Mouse (Mus musculus) embryonic facial prominence, embryonic 14.5 days (tissue): ENCODE data around the gene Dpep1. TPM values are rescaled to one million over a fixed set of nuclear protein-coding genes. Genes with fewer than 3 reads are reported as not detected.
"Not testable (repeated sequence)": the region's sequence is repeated elsewhere in the genome, so short reads cannot be mapped to it uniquely, and the experiment has no call there.

Experiments used
- ATAC-seq: fragments of 200-750 bp; cut with Nextera tagmentation; 2 replicates; pipeline ENCODE4 v1.8.0; 2017; ENCODE audit warnings: low read depth, moderate number of reproducible peaks, moderate TSS enrichment
- DNase-seq: peaks from one replicate; pipeline ENCODE4 v3.0.0-alpha.2; 2015; ENCODE audit warnings: low spot score
- H3K27ac ChIP-seq: fragments of 300-500 bp; sonication (generic); replicated peaks from 2 replicates; pipeline ENCODE4 v1.5.1; 2014; ENCODE audit warnings: low read depth, mild to moderate bottlenecking, low read length, moderate library complexity
- H3K27me3 ChIP-seq: fragments of 300-500 bp; sonication (generic); replicated peaks from 2 replicates; pipeline ENCODE4 v1.6.1; 2014; ENCODE audit warnings: low read length; ENCODE audit not compliant: control insufficient read depth, insufficient read depth
- H3K36me3 ChIP-seq: fragments of 300-500 bp; sonication (generic); 2 replicates; pipeline ENCODE4 v1.6.1; 2014; ENCODE audit warnings: low read length, mixed read lengths; ENCODE audit not compliant: control insufficient read depth, insufficient read depth
- H3K4me1 ChIP-seq: fragments of 300-500 bp; sonication (generic); 2 replicates; pipeline ENCODE4 v1.6.1; 2014; ENCODE audit warnings: antibody characterized with exemption, low read length; ENCODE audit not compliant: control insufficient read depth, insufficient read depth
- H3K4me2 ChIP-seq: fragments of 300-500 bp; sonication (generic); 2 replicates; pipeline ENCODE4 v1.6.1; 2014; ENCODE audit warnings: low read depth, mild to moderate bottlenecking, low read length, moderate library complexity, mixed read lengths
- H3K4me3 ChIP-seq: fragments of 300-500 bp; sonication (generic); 2 replicates; pipeline ENCODE4 v1.5.1; 2014; ENCODE audit warnings: low read depth, mild to moderate bottlenecking, low read length
- H3K9ac ChIP-seq: fragments of 300-500 bp; sonication (generic); 2 replicates; pipeline ENCODE4 v1.6.1; 2014; ENCODE audit warnings: low read depth, mild to moderate bottlenecking, low read length, moderate library complexity, mixed read lengths
- H3K9me3 ChIP-seq: fragments of 300-500 bp; sonication (generic); 2 replicates; pipeline ENCODE4 v1.6.1; 2016; ENCODE audit warnings: low read length; ENCODE audit not compliant: control insufficient read depth
- WGBS: fragments of 180-500 bp; shearing (Covaris S2); extraction: QIAGEN DNeasy Blood & Tissue Kit; methylation state at CpG from one replicate; pipeline ENCODE4 v1.1.7; 2014; 5-methylcytosine and 5-hydroxymethylcytosine counted together
- polyA plus RNA-seq: library from polyadenylated mRNA; unstranded; fragments of >200 nt; fragmentation: Nextera tagmentation; extraction: Ambion mirVana; gene quantifications from 2 replicates; pipeline ENCODE4 v1.2.1, GENCODE M21; 2014

Gene Dpep1
- polyA plus RNA-seq, 1 experiment from 2014 or later = 9.2 TPM

- Histone ChIP-seq H3K27me3 (no peaks in the 10 kb centered on the region), H3K4me3 (no peak overlapping the region), H3K9ac (no peak overlapping the region), H3K9me3 (no peaks in the 10 kb centered on the region), H3K27ac (no peak overlapping the region), H3K36me3 (no peaks in the 10 kb centered on the region), H3K4me1 (no peaks in the 10 kb centered on the region), H3K4me2 (no peak overlapping the region)
- ATAC-seq = no peak
- no peak for DNase-seq
- WGBS = 84% methylated on average over 9 of the region's 9 CpGs
Observed at GRCm38 (mm10) chr8:123193771-123194170, 7.7 kb downstream of the Dpep1 start.

DNA sequence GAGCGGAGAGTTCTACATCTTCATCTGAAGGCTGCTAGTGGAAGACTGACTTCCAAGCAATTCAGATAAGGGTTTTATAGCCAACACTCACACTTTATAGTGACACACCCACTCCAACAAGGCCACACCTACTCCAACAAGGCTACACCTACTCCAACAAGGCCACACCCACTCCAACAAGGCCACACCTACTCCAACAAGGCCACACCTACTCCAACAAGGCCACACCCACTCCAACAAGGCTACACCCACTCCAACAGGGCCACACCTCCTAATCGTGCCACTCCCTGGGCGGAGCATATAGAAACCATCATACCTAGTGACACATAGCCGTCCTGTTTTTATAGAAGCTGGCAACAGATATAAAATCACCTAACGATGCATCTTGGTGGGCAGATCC is 11.0 kb downstream of the Dpep1 start:
- H3K4me3 ChIP-seq, H3K9me3 ChIP-seq, H3K27ac ChIP-seq, ATAC-seq, DNase-seq, H3K36me3 ChIP-seq, H3K9ac ChIP-seq, H3K4me2 ChIP-seq, H3K27me3 ChIP-seq, H3K4me1 ChIP-seq: not testable (repeated sequence)
- 77% methylated on average over 5 of the region's 5 CpGs for WGBS

- no peak overlapping the region for H3K27ac ChIP-seq
- 64% methylated on average over 14 of the region's 14 CpGs for WGBS
- ATAC-seq (no peak), DNase-seq (no peak)
- no peaks in the 10 kb centered on the region for H3K4me1 ChIP-seq
- no peaks in the 10 kb centered on the region for H3K9me3 ChIP-seq
- H3K36me3 ChIP-seq = no peaks in the 10 kb centered on the region
- no peak overlapping the region for H3K9ac ChIP-seq
- H3K4me3 ChIP-seq = no peak overlapping the region
- no peak overlapping the region for H3K4me2 ChIP-seq
- H3K27me3 ChIP-seq = no peaks in the 10 kb centered on the region
Observed at GRCm38 (mm10) chr8:123199864-123200263, 13.8 kb downstream of the Dpep1 start.

- no peak overlapping the region for H3K4me3 ChIP-seq
- DNase-seq = peak; percentile 67
- no peak overlapping the region for H3K9ac ChIP-seq
- no peaks in the 10 kb centered on the region for H3K4me1 ChIP-seq
- no peaks in the 10 kb centered on the region for H3K27me3 ChIP-seq
- H3K36me3 ChIP-seq = peaks cover 17% of the 10 kb centered on the region
- ATAC-seq = peak; percentile 38; the same call in 1 of the 2 replicates
- no peak overlapping the region for H3K27ac ChIP-seq
- WGBS = 27% methylated on average over 5 of the region's 5 CpGs
- H3K9me3 ChIP-seq = no peaks in the 10 kb centered on the region
- no peak overlapping the region for H3K4me2 ChIP-seq
Observed at GRCm38 (mm10) chr8:123202288-123202687, 16.2 kb downstream of the Dpep1 start.

DNA sequence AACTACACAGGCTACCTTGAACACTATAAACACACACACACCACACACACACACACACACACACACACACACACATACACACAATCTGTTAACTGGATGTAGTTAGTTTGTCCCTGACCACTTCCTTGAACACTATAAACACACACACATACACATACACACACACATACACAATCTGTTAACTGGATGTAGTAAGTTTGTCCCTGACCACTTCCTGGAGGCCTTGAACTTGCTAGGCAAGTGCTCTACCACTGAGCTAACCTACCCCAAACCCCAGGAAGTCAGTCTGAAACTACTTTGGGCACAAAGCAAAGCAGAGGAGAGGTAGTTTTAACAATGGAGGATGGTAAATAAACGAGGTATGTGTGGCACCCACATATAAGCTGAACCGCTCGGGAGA is 17.5 kb downstream of the Dpep1 start:
- Histone ChIP-seq H3K27ac (no peak overlapping the region), H3K9me3 (no peaks in the 10 kb centered on the region), H3K4me3 (no peak overlapping the region), H3K4me2 (no peak overlapping the region), H3K36me3 (peaks cover 29% of the 10 kb centered on the region), H3K9ac (no peak overlapping the region), H3K4me1 (no peaks in the 10 kb centered on the region), H3K27me3 (no peaks in the 10 kb centered on the region)
- 85% methylated on average over 3 of the region's 3 CpGs for WGBS
- ATAC-seq (no peak), DNase-seq (no peak)

GRCm38 (mm10) chr8:123211876-123212275 is 25.8 kb downstream of the Dpep1 start:
- H3K4me2 ChIP-seq = peak overlapping the region; percentile 78
- no peak for DNase-seq
- H3K4me1 ChIP-seq = peaks cover 13% of the 10 kb centered on the region
- H3K27ac ChIP-seq = no peak overlapping the region; the same call in 1 of the 2 replicates
- WGBS = 49% methylated on average over 10 of the region's 10 CpGs
- no peak for ATAC-seq
- H3K4me3 ChIP-seq = peak overlapping the region; percentile 93
- H3K9ac ChIP-seq = peak overlapping the region; percentile 95
- no peaks in the 10 kb centered on the region for H3K27me3 ChIP-seq
- no peaks in the 10 kb centered on the region for H3K9me3 ChIP-seq
- peaks cover 34% of the 10 kb centered on the region for H3K36me3 ChIP-seq

GRCm38 (mm10) chr8:123212321-123213117 is 26.5 kb downstream of the Dpep1 start, which contains the start of the genes Chmp1a and Spata33:
Gene Chmp1a (minus strand): TSS chr8:123212763.
Gene Spata33 (plus strand): TSS chr8:123212832.
- DNase-seq = peak; percentile 95
- H3K9me3 ChIP-seq = no peaks in the 10 kb centered on the region
- peak within 1 kb of the TSS; percentile 95 for H3K9ac ChIP-seq
- ATAC-seq = peak; percentile 93
- H3K27ac ChIP-seq = no peak within 1 kb of the TSS; the same call in 1 of the 2 replicates
- H3K36me3 ChIP-seq = peaks cover 29% of the 10 kb centered on the region
- peak within 1 kb of the TSS; percentile 93 for H3K4me3 ChIP-seq
- H3K27me3 ChIP-seq = no peaks in the 10 kb centered on the region
- peak within 1 kb of the TSS; percentile 78 for H3K4me2 ChIP-seq
- WGBS = under 1% methylated on average over 42 of the region's 76 CpGs
- H3K4me1 ChIP-seq = peaks cover 13% of the 10 kb centered on the region

GRCm38 (mm10) chr8:123213118-123213772 is 27.2 kb downstream of the Dpep1 start:
- Histone ChIP-seq H3K27ac (no peak overlapping the region; the same call in 1 of the 2 replicates), H3K9me3 (no peaks in the 10 kb centered on the region), H3K27me3 (no peaks in the 10 kb centered on the region), H3K36me3 (peaks cover 21% of the 10 kb centered on the region), H3K4me2 (peak overlapping the region; percentile 78), H3K4me3 (peak overlapping the region; percentile 93), H3K4me1 (peaks cover 13% of the 10 kb centered on the region), H3K9ac (peak overlapping the region; percentile 95)
- 19% methylated on average over 22 of the region's 22 CpGs for WGBS
- ATAC-seq (peak; percentile 35), DNase-seq (no peak)
